Mouse (Mus musculus) heart, embryonic 12.5 days (tissue): ENCODE data around the gene Zmynd15. TPM values are rescaled to one million over a fixed set of nuclear protein-coding genes. Genes with fewer than 3 reads are reported as not detected.

Experiments
- ATAC-seq: fragments of 200-750 bp; cut with Nextera tagmentation; 2 replicates; pipeline ENCODE4 v1.8.0; 2017; ENCODE audit warnings: moderate TSS enrichment, moderate library complexity; ENCODE audit not compliant: insufficient number of reproducible peaks, low FRiP score
- H3K27ac ChIP-seq: fragments of 300-500 bp; sonication (generic); 2 replicates; pipeline ENCODE4 v1.5.1; 2016; ENCODE audit warnings: mild to moderate bottlenecking, moderate library complexity; ENCODE audit not compliant: poor library complexity, severe bottlenecking
- H3K27me3 ChIP-seq: fragments of 300-500 bp; sonication (generic); replicated peaks from 2 replicates; pipeline ENCODE4 v1.6.1; 2016; ENCODE audit warnings: mild to moderate bottlenecking, moderate library complexity
- H3K36me3 ChIP-seq: fragments of 300-500 bp; sonication (generic); 2 replicates; pipeline ENCODE4 v1.6.1; 2016; ENCODE audit warnings: mild to moderate bottlenecking, moderate library complexity
- H3K4me1 ChIP-seq: fragments of 300-500 bp; sonication (generic); replicated peaks from 2 replicates; pipeline ENCODE4 v1.6.1; 2016; ENCODE audit warnings: mild to moderate bottlenecking
- H3K4me2 ChIP-seq: fragments of 300-500 bp; sonication (generic); 2 replicates; pipeline ENCODE4 v1.6.1; 2016; ENCODE audit warnings: mild to moderate bottlenecking, moderate library complexity
- H3K4me3 ChIP-seq: fragments of 300-500 bp; sonication (generic); 2 replicates; pipeline ENCODE4 v1.5.1; 2016; ENCODE audit warnings: mild to moderate bottlenecking
- H3K9ac ChIP-seq: fragments of 300-500 bp; sonication (generic); 2 replicates; pipeline ENCODE4 v1.6.1; 2016; ENCODE audit warnings: mild to moderate bottlenecking, moderate library complexity
- H3K9me3 ChIP-seq: fragments of 300-500 bp; sonication (generic); replicated peaks from 2 replicates; pipeline ENCODE4 v1.6.1; 2016; ENCODE audit warnings: mild to moderate bottlenecking, moderate library complexity
- WGBS: fragments of 180-500 bp; shearing (Covaris S2); methylation state at CpG from one replicate; pipeline ENCODE4 v1.1.7; 2016; 5-methylcytosine and 5-hydroxymethylcytosine counted together
- polyA plus RNA-seq: library from polyadenylated mRNA; unstranded; fragments of >200 nt; fragmentation: Nextera tagmentation; extraction: Ambion mirVana; gene quantifications from 2 replicates; pipeline ENCODE4 v1.2.1, GENCODE M21; 2016

Zmynd15 gene
- polyA plus RNA-seq, 1 experiment from 2014 or later, result 1.9 TPM

DNA sequence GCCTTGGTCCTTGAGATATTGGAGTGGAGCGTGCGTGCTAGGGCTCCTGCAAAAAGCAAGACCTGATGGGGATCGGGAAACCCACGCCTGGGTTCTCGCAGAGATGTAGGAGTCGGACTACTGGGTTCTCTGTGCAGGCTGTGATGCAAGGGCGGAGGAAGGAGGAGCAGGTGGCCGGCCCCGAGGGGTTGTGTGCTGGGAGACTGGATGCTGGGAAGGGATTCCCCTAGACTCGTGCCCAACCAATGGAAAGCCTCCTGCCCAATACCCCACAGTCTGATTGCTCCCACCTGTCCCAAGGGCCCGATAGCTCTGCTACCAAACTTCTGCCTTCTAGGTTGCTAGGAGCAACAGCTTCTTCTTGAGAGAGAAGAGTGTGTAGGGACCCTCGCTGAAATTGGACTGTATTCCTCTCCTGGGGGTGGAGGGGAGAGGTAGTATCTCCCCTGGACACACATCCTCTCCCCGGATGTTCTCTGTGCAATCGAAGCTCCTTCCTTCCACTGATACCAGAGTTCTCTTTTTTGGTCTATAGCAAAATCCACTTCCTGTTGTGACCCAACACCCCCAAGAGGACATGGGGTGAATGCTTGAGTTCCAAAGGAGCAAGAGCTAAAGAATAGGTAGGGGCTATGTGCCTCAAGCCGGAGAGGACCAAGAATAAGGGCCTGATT, 26.2 kb upstream of the Zmynd15 start:
- Histone ChIP-seq H3K9ac (peak overlapping the region; percentile 79), H3K4me1 (peaks cover 12% of the 10 kb centered on the region), H3K27me3 (no peaks in the 10 kb centered on the region), H3K27ac (peak overlapping the region; percentile 45; the same call in 1 of the 2 replicates), H3K4me2 (peak overlapping the region; percentile 84), H3K9me3 (no peaks in the 10 kb centered on the region), H3K36me3 (peaks cover 19% of the 10 kb centered on the region), H3K4me3 (peak overlapping the region; percentile 66)
- ATAC-seq, result 0 out of 2 replicates have a peak, but pooled peaks have one; percentile 6
- 6% methylated on average over 15 of the region's 15 CpGs for WGBS

DNA sequence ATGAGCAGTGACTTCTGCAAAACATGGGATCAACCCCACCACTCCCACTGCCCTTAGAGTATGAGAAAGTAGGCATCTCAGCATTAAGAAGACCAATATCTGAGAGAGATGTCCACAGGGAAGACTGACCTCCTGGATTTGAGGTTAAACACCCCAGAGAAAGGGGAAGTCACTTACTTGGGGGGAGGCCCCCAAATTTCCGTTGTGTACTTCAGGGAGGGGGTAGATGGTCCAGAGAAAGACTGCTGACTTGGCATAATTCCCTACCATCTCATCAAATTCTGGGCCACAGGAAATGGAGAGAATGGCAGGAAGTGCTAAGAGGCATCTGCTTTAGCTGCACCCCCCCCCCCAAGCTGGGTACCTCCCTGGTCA, 25.7 kb upstream of the Zmynd15 start:
- H3K9me3 ChIP-seq, result no peaks in the 10 kb centered on the region
- H3K27ac ChIP-seq, result no peak overlapping the region
- peak overlapping the region; percentile 84 for H3K4me2 ChIP-seq
- ATAC-seq, result no peak
- peak overlapping the region; percentile 66 for H3K4me3 ChIP-seq
- peaks cover 24% of the 10 kb centered on the region for H3K36me3 ChIP-seq
- 56% methylated on average over 1 of the region's 1 CpGs for WGBS
- H3K4me1 ChIP-seq, result peaks cover 12% of the 10 kb centered on the region
- H3K27me3 ChIP-seq, result no peaks in the 10 kb centered on the region
- no peak overlapping the region for H3K9ac ChIP-seq

DNA sequence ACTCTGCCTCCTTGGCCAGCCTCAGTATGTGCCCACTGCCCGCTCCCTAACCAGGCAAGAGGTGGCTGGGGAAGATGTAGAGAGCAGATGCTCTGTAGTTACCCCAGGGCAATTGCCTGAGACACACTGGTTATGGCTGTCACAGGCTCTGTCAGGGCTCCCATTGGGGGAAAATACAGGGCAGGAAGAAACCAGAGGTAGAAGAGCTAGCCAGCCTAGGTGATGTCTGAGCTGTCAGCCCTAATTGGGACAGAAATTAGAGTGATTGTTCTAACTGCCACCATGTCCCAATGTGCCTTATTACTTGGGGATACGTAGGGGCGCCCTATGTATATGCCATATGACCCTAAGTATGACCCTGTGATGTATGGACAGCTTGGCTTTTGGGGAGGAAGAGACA, 25.3 kb upstream of the Zmynd15 start:
- Histone ChIP-seq H3K4me1 (peaks cover 12% of the 10 kb centered on the region), H3K27me3 (no peaks in the 10 kb centered on the region), H3K4me3 (no peak overlapping the region), H3K9ac (no peak overlapping the region), H3K36me3 (peaks cover 28% of the 10 kb centered on the region), H3K9me3 (no peaks in the 10 kb centered on the region), H3K27ac (no peak overlapping the region), H3K4me2 (peak overlapping the region; percentile 84; the same call in 1 of the 2 replicates)
- no peak for ATAC-seq
- WGBS, result 91% methylated on average over 3 of the region's 3 CpGs

DNA sequence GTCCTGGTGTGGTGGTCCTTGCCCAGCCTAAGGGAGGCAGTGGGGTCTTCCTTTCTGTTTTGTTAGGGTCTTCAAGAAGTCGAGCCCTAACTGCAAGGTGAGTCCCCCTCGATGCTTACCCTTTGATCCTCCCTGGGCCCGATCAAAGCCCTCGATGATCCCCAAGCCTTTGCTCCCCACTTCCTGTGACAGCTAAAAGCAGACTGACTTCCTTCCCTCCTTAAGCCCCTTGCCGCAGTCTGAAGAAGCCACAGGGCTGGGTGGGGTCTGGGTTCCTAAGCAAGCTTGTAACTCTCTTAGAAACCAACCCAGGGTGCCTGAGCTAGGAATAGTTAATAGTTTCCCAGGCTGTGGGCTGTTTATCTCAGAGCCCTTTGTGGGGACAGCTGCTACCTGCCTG, 23.8 kb upstream of the Zmynd15 start:
- Histone ChIP-seq H3K4me3 (no peak overlapping the region), H3K27ac (no peak overlapping the region), H3K4me1 (peaks cover 12% of the 10 kb centered on the region), H3K36me3 (peaks cover 43% of the 10 kb centered on the region), H3K27me3 (no peaks in the 10 kb centered on the region), H3K4me2 (no peak overlapping the region), H3K9ac (no peak overlapping the region), H3K9me3 (no peaks in the 10 kb centered on the region)
- 47% methylated on average over 5 of the region's 5 CpGs for WGBS
- no peak for ATAC-seq

DNA sequence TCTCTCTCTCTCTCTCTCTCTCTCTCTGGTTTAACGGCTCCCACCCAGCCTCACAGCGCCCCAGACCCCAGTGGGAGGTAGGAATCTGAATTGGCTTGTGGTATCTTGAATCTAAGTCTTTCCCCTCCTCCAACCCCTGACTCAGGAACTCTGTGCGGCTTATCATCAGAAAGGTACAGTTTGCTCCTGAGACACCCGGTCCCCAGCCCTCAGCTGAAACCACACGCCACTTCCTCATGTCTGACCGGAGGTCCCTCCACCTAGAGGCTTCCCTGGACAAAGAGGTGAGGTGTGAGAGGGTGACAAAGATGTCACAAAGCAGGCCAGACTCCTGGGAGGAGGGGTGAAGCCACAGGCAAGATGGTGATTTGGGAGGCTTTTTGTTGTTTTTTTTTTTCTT, 21.8 kb upstream of the Zmynd15 start:
- no peak overlapping the region for H3K4me3 ChIP-seq
- WGBS, result 65% methylated on average over 6 of the region's 6 CpGs
- H3K9ac ChIP-seq, result no peak overlapping the region
- no peaks in the 10 kb centered on the region for H3K9me3 ChIP-seq
- H3K27ac ChIP-seq, result no peak overlapping the region
- peaks cover 57% of the 10 kb centered on the region for H3K36me3 ChIP-seq
- H3K4me1 ChIP-seq, result peaks cover 8% of the 10 kb centered on the region
- no peaks in the 10 kb centered on the region for H3K27me3 ChIP-seq
- no peak overlapping the region for H3K4me2 ChIP-seq
- no peak for ATAC-seq

DNA sequence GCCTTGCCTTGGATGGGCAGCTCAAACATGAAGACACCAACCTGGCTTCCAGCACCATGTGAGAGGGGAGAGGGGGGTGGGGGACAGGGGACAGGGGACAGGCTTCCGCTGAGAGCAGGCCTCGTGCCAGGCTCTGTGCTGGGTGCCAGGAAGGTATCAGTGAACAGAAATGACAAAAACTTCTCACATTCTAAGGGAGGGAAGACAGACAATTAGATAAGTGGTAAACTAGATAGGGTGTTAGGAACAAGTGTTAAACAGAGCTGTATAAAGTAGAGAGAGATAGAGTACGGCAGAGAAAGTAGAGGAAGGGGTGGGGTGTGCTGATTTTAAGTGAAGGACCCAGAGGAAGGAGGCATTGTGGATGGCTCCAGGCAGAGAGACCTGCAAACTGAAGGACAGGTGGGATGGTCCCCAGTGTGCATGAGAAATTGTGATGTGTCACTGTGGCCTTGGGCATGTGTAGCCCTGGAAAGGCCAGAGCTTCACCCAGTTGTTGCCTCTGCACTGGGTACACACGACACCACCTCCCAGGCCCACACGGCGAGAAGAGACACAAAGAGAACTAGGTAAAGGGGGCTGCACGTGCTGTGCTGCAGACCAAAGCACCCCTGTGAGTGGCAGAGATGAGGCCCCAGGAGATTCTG, 20.4 kb upstream of the Zmynd15 start:
- Histone ChIP-seq H3K27ac (no peak overlapping the region), H3K4me1 (no peaks in the 10 kb centered on the region; the same call in 1 of the 2 replicates), H3K27me3 (no peaks in the 10 kb centered on the region), H3K4me2 (no peak overlapping the region), H3K9me3 (no peaks in the 10 kb centered on the region), H3K9ac (no peak overlapping the region), H3K36me3 (peaks cover 57% of the 10 kb centered on the region), H3K4me3 (no peak overlapping the region)
- 82% methylated on average over 7 of the region's 7 CpGs for WGBS
- no peak for ATAC-seq

DNA sequence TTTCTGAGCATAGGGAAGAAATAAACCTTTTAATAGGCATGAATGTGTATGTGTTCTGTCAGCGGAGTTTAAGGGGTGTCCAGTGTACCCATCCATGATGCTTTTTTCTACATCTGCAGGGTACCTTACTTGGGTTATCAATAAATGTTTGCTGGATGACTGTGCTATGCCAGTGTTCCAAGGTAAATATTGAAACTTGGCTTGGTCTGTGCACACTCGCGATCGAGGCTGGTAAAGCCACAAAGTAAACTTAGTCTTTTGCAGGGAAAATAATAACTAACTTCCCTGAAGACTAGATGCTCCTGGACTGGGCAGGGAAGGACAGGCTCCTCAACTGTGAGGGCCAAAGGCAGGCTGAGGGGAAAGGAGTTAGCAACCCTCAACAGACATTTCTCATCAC, 18.6 kb upstream of the Zmynd15 start:
- no peaks in the 10 kb centered on the region for H3K4me1 ChIP-seq
- no peak for ATAC-seq
- no peak overlapping the region for H3K27ac ChIP-seq
- H3K4me3 ChIP-seq, result no peak overlapping the region
- no peak overlapping the region for H3K4me2 ChIP-seq
- H3K9me3 ChIP-seq, result no peaks in the 10 kb centered on the region
- 87% methylated on average over 4 of the region's 4 CpGs for WGBS
- no peak overlapping the region for H3K9ac ChIP-seq
- H3K27me3 ChIP-seq, result no peaks in the 10 kb centered on the region
- H3K36me3 ChIP-seq, result peaks cover 57% of the 10 kb centered on the region

DNA sequence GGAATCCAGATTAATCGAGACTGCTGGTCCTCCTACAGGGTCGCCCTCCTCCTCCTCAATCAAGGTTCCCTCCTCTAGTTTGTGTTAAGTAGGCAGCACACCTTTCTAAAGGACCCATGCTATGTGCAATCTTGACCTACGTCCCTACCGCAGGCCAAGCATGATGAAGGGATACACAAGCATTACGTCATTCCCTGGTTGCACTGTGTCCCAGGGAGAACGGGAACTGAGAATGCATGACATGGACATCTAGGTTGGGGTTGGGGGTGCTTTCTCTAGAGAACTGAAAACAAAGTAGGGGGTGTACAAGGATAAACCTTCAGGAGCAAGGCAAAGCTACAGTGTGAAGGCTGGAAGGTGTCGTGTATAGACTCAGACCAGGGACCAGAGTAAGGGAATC, 17.4 kb upstream of the Zmynd15 start:
- no peak overlapping the region for H3K4me2 ChIP-seq
- H3K36me3 ChIP-seq, result peaks cover 47% of the 10 kb centered on the region
- no peaks in the 10 kb centered on the region for H3K9me3 ChIP-seq
- no peak overlapping the region for H3K4me3 ChIP-seq
- no peaks in the 10 kb centered on the region for H3K4me1 ChIP-seq
- no peaks in the 10 kb centered on the region for H3K27me3 ChIP-seq
- no peak for ATAC-seq
- H3K27ac ChIP-seq, result no peak overlapping the region
- no peak overlapping the region for H3K9ac ChIP-seq
- WGBS, result 86% methylated on average over 7 of the region's 7 CpGs

DNA sequence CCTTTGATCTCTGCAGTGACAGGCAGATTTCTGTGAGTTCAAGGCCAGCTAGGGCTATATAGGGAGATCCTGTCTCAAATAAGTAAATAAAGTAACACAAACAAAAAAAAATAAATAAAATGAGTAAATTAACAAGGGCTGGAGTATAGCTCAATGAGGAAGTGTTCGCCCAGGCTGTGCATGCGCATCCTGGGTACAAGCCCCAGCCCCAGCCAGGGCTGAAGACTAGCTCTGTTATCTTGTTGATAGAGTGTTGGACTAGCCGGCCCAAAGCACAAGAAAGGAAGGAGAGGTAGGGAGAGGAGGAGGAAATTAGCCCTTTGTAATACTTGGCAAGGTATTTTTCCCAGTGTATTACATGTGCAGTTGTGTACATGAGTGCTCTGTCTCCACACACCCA, 15.3 kb upstream of the Zmynd15 start:
- Histone ChIP-seq H3K27ac (no peak overlapping the region), H3K9ac (no peak overlapping the region), H3K4me2 (no peak overlapping the region), H3K4me1 (no peaks in the 10 kb centered on the region), H3K36me3 (peaks cover 29% of the 10 kb centered on the region), H3K27me3 (no peaks in the 10 kb centered on the region), H3K9me3 (no peaks in the 10 kb centered on the region), H3K4me3 (no peak overlapping the region)
- WGBS, result 75% methylated on average over 3 of the region's 3 CpGs
- ATAC-seq, result no peak

DNA sequence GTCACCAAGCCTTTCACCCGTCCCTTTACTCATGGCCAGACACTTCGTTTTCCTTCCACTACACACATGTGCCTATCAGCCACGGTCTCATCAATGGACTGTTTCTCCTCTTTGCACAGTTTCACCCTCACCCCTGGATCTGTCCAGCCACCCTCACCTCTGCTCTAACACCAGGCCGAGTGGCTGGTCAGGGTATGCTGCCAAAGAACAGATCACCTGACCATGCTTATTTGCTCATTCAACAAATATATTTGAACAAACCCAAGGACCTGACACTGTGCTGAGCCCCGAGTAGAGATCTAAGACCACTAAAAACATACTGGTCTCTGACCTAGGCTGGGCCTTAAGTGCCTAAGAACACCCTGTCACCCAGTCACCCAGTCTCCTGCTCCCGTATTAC, 14.6 kb upstream of the Zmynd15 start:
- 70% methylated on average over 6 of the region's 6 CpGs for WGBS
- no peaks in the 10 kb centered on the region for H3K4me1 ChIP-seq
- H3K36me3 ChIP-seq, result peaks cover 22% of the 10 kb centered on the region
- no peak overlapping the region for H3K9ac ChIP-seq
- H3K4me3 ChIP-seq, result no peak overlapping the region
- no peak for ATAC-seq
- no peak overlapping the region for H3K27ac ChIP-seq
- no peaks in the 10 kb centered on the region for H3K27me3 ChIP-seq
- H3K4me2 ChIP-seq, result no peak overlapping the region
- H3K9me3 ChIP-seq, result no peaks in the 10 kb centered on the region

DNA sequence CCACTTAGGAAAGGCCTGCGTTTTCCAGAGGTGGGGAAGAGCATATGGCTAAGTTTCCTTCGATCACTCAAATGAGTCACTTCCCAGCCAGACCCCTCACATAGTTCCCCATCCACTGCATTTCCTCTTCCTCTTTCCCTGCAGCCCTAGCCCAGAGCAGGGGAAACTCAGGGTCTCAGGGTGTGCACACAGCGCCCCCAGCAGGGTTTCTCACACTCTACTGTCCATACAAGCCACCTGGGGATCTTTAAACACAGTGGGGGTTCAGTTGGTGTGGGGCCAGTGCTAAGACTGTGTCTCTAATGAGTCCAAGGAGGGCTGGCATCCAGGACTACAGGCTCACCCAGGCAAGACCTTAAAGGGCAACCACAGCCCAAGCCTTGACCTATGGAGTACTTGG, 12.5 kb upstream of the Zmynd15 start:
- Histone ChIP-seq H3K27ac (no peak overlapping the region), H3K36me3 (peaks cover 3% of the 10 kb centered on the region; the same call in 1 of the 2 replicates), H3K9me3 (no peaks in the 10 kb centered on the region), H3K4me3 (no peak overlapping the region), H3K9ac (no peak overlapping the region), H3K27me3 (no peaks in the 10 kb centered on the region), H3K4me2 (no peak overlapping the region), H3K4me1 (no peaks in the 10 kb centered on the region)
- no peak for ATAC-seq
- 18% methylated on average over 3 of the region's 3 CpGs for WGBS

DNA sequence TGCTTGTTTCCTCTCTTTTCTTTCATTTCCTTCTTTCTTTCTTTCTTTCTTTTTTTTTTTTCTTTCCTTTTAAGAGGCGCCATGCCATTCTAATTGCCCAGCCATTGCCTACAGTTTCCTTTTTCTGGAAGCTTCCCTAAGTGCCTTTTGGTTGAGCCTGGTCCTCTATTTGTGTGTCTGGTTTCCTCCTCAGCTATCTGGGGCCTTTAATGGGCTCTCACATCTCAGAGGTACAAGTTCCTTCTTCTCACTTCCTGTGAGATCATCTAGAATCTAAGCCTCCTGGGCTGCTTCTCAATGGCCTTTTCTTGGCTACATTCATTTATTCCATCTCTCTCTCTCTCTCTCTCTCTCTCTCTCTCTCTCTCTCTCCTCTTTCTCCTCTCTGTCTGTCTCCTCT, 11.9 kb upstream of the Zmynd15 start:
- no peaks in the 10 kb centered on the region for H3K36me3 ChIP-seq
- no peaks in the 10 kb centered on the region for H3K27me3 ChIP-seq
- no peak overlapping the region for H3K27ac ChIP-seq
- H3K9ac ChIP-seq, result no peak overlapping the region
- H3K4me2 ChIP-seq, result no peak overlapping the region
- ATAC-seq, result no peak
- 70% methylated on average over 1 of the region's 1 CpGs for WGBS
- H3K4me1 ChIP-seq, result peaks cover 1% of the 10 kb centered on the region
- H3K4me3 ChIP-seq, result no peak overlapping the region
- no peaks in the 10 kb centered on the region for H3K9me3 ChIP-seq
